In the genomic region with DNA sequence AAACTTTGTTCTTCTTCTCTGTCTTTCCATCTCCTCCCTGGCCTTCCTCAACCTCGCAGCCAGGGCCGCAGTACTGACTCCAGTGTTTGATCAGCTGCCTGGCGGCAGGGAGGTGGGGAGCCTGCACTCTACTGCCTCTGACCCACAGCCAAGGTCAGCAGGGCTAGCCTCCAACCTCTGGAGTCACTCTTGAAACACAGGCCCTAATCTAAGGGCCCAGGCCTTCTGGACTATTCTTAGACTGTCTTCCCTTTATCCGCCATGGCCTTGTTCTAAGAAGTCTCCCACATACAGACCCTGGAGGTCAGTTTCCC, we compare ENCODE assay signal across 9 mouse cellular contexts. TPM values are rescaled to one million over a fixed set of nuclear protein-coding genes. Genes with fewer than 3 reads are reported as not detected.
DNase-seq lines count a peak whose midpoint lies in the region; ATAC-seq and TF ChIP-seq lines count a peak whose summit lies in the region.
"Had no signal": no experiment of that assay in that cellular context is flagged by ENCODE, and none has a peak within 500 bp of the region (broad histone marks: within the 10 kb centered on the region; RNA-seq: fewer than 3 reads in every experiment).

No protein-coding gene starts in this region.

- no peaks in the 10 kb centered on the region for H3K79me2 ChIP-seq in MEL (ENCODE audit: control insufficient read depth, insufficient read depth, low read length, poor library complexity)

- H3K36me3 ChIP-seq in MEL (ENCODE audit: control insufficient read depth in 1 of 2, insufficient read depth in 2 of 2, low read length in 2 of 2): peaks cover 0 to 35% of the 10 kb centered on the region in 2 experiments; a peak in 2 of 4 replicates
- H3K36me3 ChIP-seq in embryonic facial prominence, embryonic 14.5 days (ENCODE audit: control insufficient read depth, insufficient read depth, low read length): no peaks in the 10 kb centered on the region
- no peaks in the 10 kb centered on the region for H3K36me3 ChIP-seq in liver, embryonic 11.5 days (ENCODE audit: control insufficient read depth, insufficient read depth, low read length)
- H3K36me3 ChIP-seq: neural tube, embryonic 12.5 days had no signal

- TF ChIP-seq RAD21 in MEL (IDR thresholded peaks at IDR 0.05; ENCODE audit: low read depth, low read length): no peak

- TF ChIP-seq EP300 in MEL (IDR thresholded peaks at IDR 0.05; ENCODE audit: low read depth in 1 of 2, low read length in 2 of 2): no peak

- no peak overlapping the region for H3K9ac ChIP-seq in MEL (ENCODE audit: control insufficient read depth, low read depth, low read length, poor library complexity, severe bottlenecking)
- H3K9ac ChIP-seq in embryonic facial prominence, embryonic 14.5 days (ENCODE audit: low read depth, low read length): no peak overlapping the region
- H3K9ac ChIP-seq in liver, embryonic 11.5 days (ENCODE audit: low read depth, low read length): 0 out of 2 replicates have a peak overlapping the region, but pooled peaks have one; percentile 42
- H3K9ac ChIP-seq: neural tube, embryonic 12.5 days had no signal

- peaks cover 22 to 57% of the 10 kb centered on the region in 2 experiments for H3K4me1 ChIP-seq in MEL (ENCODE audit: control insufficient read depth in 1 of 2, insufficient read depth in 2 of 2, low read length in 2 of 2)
- peaks cover 13% of the 10 kb centered on the region for H3K4me1 ChIP-seq in embryonic facial prominence, embryonic 14.5 days (ENCODE audit: control insufficient read depth, insufficient read depth, low read length)
- H3K4me1 ChIP-seq in liver, embryonic 11.5 days (replicated peaks; ENCODE audit: control insufficient read depth, insufficient read depth, low read length): peaks cover 45% of the 10 kb centered on the region

- H3K4me2 ChIP-seq in embryonic facial prominence, embryonic 14.5 days (ENCODE audit: low read depth, low read length): no peak overlapping the region
- H3K4me2 ChIP-seq in liver, embryonic 11.5 days: peak overlapping the region; percentile 30; the same call in 1 of the 2 replicates

- H3K27ac ChIP-seq in MEL (ENCODE audit: control insufficient read depth, low read depth, low read length): peak overlapping the region; percentile 10; the same call in 1 of the 2 replicates
- peak overlapping the region; percentile 70 for H3K27ac ChIP-seq in embryonic facial prominence, embryonic 14.5 days (replicated peaks; ENCODE audit: low read depth, low read length)
- H3K27ac ChIP-seq in liver, embryonic 11.5 days (ENCODE audit: low read depth, low read length): peak overlapping the region; percentile 70
- H3K27ac ChIP-seq in layer of hippocampus, adult 2 months: no peak overlapping the region
- H3K27ac ChIP-seq: neural tube, embryonic 12.5 days had no signal

- no peaks in the 10 kb centered on the region for H3K27me3 ChIP-seq in MEL (ENCODE audit: control insufficient read depth in 1 of 2, insufficient read depth in 2 of 2, low read length in 2 of 2)
- H3K27me3 ChIP-seq in embryonic facial prominence, embryonic 14.5 days (replicated peaks; ENCODE audit: control insufficient read depth, insufficient read depth, low read length): no peaks in the 10 kb centered on the region
- H3K27me3 ChIP-seq in liver, embryonic 11.5 days (replicated peaks; ENCODE audit: control insufficient read depth, insufficient read depth, low read length): no peaks in the 10 kb centered on the region
- H3K27me3 ChIP-seq: neural tube, embryonic 12.5 days had no signal

- H3K9me3 ChIP-seq in MEL (replicated peaks; ENCODE audit: insufficient read depth, low read length): no peaks in the 10 kb centered on the region
- no peaks in the 10 kb centered on the region for H3K9me3 ChIP-seq in embryonic facial prominence, embryonic 14.5 days (ENCODE audit: control insufficient read depth, low read length)
- H3K9me3 ChIP-seq in liver, embryonic 11.5 days (ENCODE audit: control insufficient read depth, low read length): no peaks in the 10 kb centered on the region
- H3K9me3 ChIP-seq: neural tube, embryonic 12.5 days had no signal

- DNase-seq in kidney, postnatal 10 days: peak; percentile 17
- DNase-seq in kidney, postnatal 14 days: no peak
- no peak for DNase-seq in MEL (ENCODE audit: low read depth, low spot score)
- no peak for DNase-seq in embryonic facial prominence, embryonic 14.5 days (ENCODE audit: low spot score)
- DNase-seq in liver, embryonic 11.5 days (ENCODE audit: low spot score): no peak
- DNase-seq in retina, postnatal 1 day: no peak
- DNase-seq in layer of hippocampus, adult 2 months (ENCODE audit: low spot score in 2 of 2): no peak
- DNase-seq: cerebellum, adult 2 months had no signal

- WGBS in embryonic facial prominence, embryonic 14.5 days: 61% methylated on average over 4 of the region's 4 CpGs
- WGBS in liver, embryonic 11.5 days: 59% methylated on average over 4 of the region's 4 CpGs

- no peak for ATAC-seq in embryonic facial prominence, embryonic 14.5 days (ENCODE audit: low read depth)
- ATAC-seq in liver, embryonic 11.5 days (replicated peaks; ENCODE audit: low FRiP score): no peak

- H3K4me3 ChIP-seq in MEL (ENCODE audit: control insufficient read depth in 1 of 2, insufficient read depth in 1 of 2, low read depth in 2 of 2, low read length in 2 of 2): no peak overlapping the region
- H3K4me3 ChIP-seq in embryonic facial prominence, embryonic 14.5 days (ENCODE audit: low read depth, low read length): no peak overlapping the region
- H3K4me3 ChIP-seq in liver, embryonic 11.5 days (ENCODE audit: low read depth, low read length): no peak overlapping the region
- no peak overlapping the region for H3K4me3 ChIP-seq in layer of hippocampus, adult 2 months
- H3K4me3 ChIP-seq: neural tube, embryonic 12.5 days had no signal

- TF ChIP-seq CTCF in MEL (IDR thresholded peaks at IDR 0.05 in 2 of 3, conservative IDR thresholded peaks at IDR 0.05 in 1 of 3; ENCODE audit: control insufficient read depth in 1 of 3, insufficient read depth in 1 of 3, low read depth in 2 of 3, low read length in 3 of 3, poor library complexity in 1 of 3, severe bottlenecking in 1 of 3): no peak
- TF ChIP-seq CTCF in layer of hippocampus, adult 2 months (conservative IDR thresholded peaks at IDR 0.05): no peak

- no peak for TF ChIP-seq POLR2A in MEL (IDR thresholded peaks at IDR 0.05; ENCODE audit: control insufficient read depth in 1 of 2, insufficient read depth in 1 of 2, low read depth in 1 of 2, low read length in 2 of 2, poor library complexity in 1 of 2)

TF ChIP-seq in MEL, 35 proteins besides CTCF, POLR2A, EP300 and RAD21:
- no peak for TF ChIP-seq CHD2 (IDR thresholded peaks at IDR 0.05; ENCODE audit: low read length)
- no peak for TF ChIP-seq MYB (IDR thresholded peaks at IDR 0.05; ENCODE audit: low read depth, low read length)
- TF ChIP-seq ETS1 (IDR thresholded peaks at IDR 0.05; ENCODE audit: low read depth, low read length): no peak
- TF ChIP-seq BHLHE40 (IDR thresholded peaks at IDR 0.05; ENCODE audit: borderline replicate concordance, low read depth, low read length): no peak
- TF ChIP-seq E2F4 (IDR thresholded peaks at IDR 0.05; ENCODE audit: borderline replicate concordance, low read depth, low read length): no peak
- no peak for TF ChIP-seq ZNF384 (IDR thresholded peaks at IDR 0.05; ENCODE audit: low read depth, low read length)
- no peak for TF ChIP-seq POLR2AphosphoS2 (IDR thresholded peaks at IDR 0.05; ENCODE audit: low read length)
- no peak for TF ChIP-seq MXI1 (IDR thresholded peaks at IDR 0.05; ENCODE audit: low read depth, low read length)
- no peak for TF ChIP-seq UBTF (IDR thresholded peaks at IDR 0.05; ENCODE audit: borderline replicate concordance, insufficient read depth, low read depth, low read length)
- no peak for TF ChIP-seq TCF12 (IDR thresholded peaks at IDR 0.05; ENCODE audit: low read depth, low read length)
- TF ChIP-seq USF1 (IDR thresholded peaks at IDR 0.05; ENCODE audit: low read depth, low read length): no peak
- TF ChIP-seq ELF1 (IDR thresholded peaks at IDR 0.05; ENCODE audit: low read depth, low read length): no peak
- TF ChIP-seq JUND (IDR thresholded peaks at IDR 0.05; ENCODE audit: low read depth, low read length): no peak
- no peak for TF ChIP-seq SIN3A (IDR thresholded peaks at IDR 0.05; ENCODE audit: low read length)

RNA-seq across cellular contexts. Expression of gene Myh9, which starts 41.7 kb away (rescaled TPM):
- 59.3 and 65.1 TPM in 2 replicates for total RNA-seq in MEL (2012; rRNA removed)
- polyA plus RNA-seq in MEL (2012; ENCODE audit: insufficient read depth in 1 of 2, insufficient read length in 2 of 2, low read depth in 1 of 2, low replicate concordance in 2 of 2, missing spikeins in 1 of 2): 100 to 1,000 TPM; 158 to 176 TPM
- polyA plus RNA-seq in embryonic facial prominence, embryonic 14.5 days (2014; fragmentation: Nextera tagmentation; extraction: Ambion mirVana): 48.8 and 53.7 TPM in 2 replicates
- 49.8 and 53.0 TPM in 2 replicates for polyA plus RNA-seq in liver, embryonic 11.5 days (2014; fragmentation: Nextera tagmentation; extraction: Ambion mirVana)
- total RNA-seq in layer of hippocampus, adult 2 months (2021): 10 to 100 TPM; 88.3 to 96.3 TPM

RNA-seq across cellular contexts. Expression of gene Txn2, which starts 45.2 kb away (rescaled TPM):
- total RNA-seq in MEL (2012; rRNA removed): 188 and 207 TPM in 2 replicates
- 100 to 1,000 TPM; 114 to 416 TPM for polyA plus RNA-seq in MEL (2012; ENCODE audit: insufficient read depth in 1 of 2, insufficient read length in 2 of 2, low read depth in 1 of 2, low replicate concordance in 2 of 2, missing spikeins in 1 of 2)
- polyA plus RNA-seq in embryonic facial prominence, embryonic 14.5 days (2014; fragmentation: Nextera tagmentation; extraction: Ambion mirVana): 234 and 271 TPM in 2 replicates
- polyA plus RNA-seq in liver, embryonic 11.5 days (2014; fragmentation: Nextera tagmentation; extraction: Ambion mirVana): 377 and 390 TPM in 2 replicates
- total RNA-seq in layer of hippocampus, adult 2 months (2021): 100 to 1,000 TPM; 119 to 136 TPM
